Mouse (Mus musculus) cerebellum, adult 9-10 months (tissue): ENCODE data around the gene Zfp747.

ENCODE experiments used
- DNase-seq: peaks from one replicate; pipeline ENCODE4 v3.0.0; 2022

Gene Zfp747

DNA sequence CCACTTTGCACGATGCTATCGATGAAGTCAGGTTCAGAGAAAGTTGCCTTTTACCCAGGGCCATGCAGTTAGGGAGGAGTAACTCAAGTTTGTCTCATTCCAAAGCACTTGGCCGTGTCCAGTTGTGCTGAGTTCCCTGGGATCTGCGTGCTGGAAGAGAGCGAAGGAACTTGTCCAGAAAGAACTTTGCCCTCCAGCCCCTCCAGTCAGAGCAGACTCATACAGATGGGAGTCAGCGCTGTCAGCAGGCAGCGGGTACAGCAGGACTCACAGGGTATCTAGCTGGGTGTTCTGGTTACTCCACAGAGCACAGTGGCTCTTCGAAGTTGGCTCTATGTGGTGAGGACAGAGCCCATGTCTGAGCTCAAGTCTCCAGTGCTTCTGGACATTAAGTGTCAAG is 50.3 kb downstream of the Zfp747 start:
- DNase-seq: no peak

DNA sequence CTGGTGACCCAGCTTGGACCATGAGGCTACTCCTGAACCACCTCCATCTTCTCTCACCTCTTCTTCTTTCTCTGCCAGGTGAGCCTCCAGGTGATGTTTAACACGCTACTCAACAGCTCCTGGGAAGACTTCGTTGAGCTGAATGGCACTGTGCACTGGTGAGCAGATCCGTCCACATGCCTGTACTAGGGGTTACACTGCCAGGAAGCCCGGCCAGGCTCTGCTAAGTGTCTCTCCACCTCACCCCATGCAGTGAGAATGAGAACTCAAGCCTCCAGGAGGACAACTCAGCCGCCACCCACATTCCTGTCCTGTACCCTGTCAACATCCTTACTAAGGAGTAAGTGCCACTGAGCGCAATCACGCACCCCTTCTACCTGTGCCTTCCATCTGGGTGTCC is 50.9 kb downstream of the Zfp747 start:
- DNase-seq: no peak
